Mouse (Mus musculus): ENCODE measurements around the gene Tsnaxip1.

Tsnaxip1 gene

GRCm38 (mm10) chr8:105826861-105827848 is at the start of gene Tsnaxip1, which contains the start of gene Ranbp10:
Gene Tsnaxip1 (plus strand): TSS chr8:105827731.
Gene Ranbp10 (minus strand): TSS chr8:105827350.
- DNase-seq: peak; percentile 98 to 99

GRCm38 (mm10) chr8:105777833-105778232 is 49.7 kb upstream of the Tsnaxip1 start:
- DNase-seq: no peak

GRCm38 (mm10) chr8:105780298-105780697 is 47.2 kb upstream of the Tsnaxip1 start:
- DNase-seq: no peak

GRCm38 (mm10) chr8:105788241-105788640 is 39.3 kb upstream of the Tsnaxip1 start:
- DNase-seq: peak; percentile 27 to 74

- DNase-seq: no peak
These were observed 38.6 kb upstream of the Tsnaxip1 start for GRCm38 (mm10) chr8:105788927-105789326.

- DNase-seq: no peak
These were observed 37.9 kb upstream of the Tsnaxip1 start for GRCm38 (mm10) chr8:105789626-105790025.

GRCm38 (mm10) chr8:105793331-105793730 is 34.2 kb upstream of the Tsnaxip1 start:
- DNase-seq: peak; percentile 43 to 57

GRCm38 (mm10) chr8:105794009-105794598 is 33.4 kb upstream of the Tsnaxip1 start:
- DNase-seq: no peak

- no peak for DNase-seq
These were observed 31.7 kb upstream of the Tsnaxip1 start for GRCm38 (mm10) chr8:105795785-105796184.

GRCm38 (mm10) chr8:105798408-105798807 is 29.1 kb upstream of the Tsnaxip1 start:
- no peak for DNase-seq

- DNase-seq: peak; percentile 88 to 90
These were observed 28.3 kb upstream of the Tsnaxip1 start for GRCm38 (mm10) chr8:105799091-105799812.

- no peak for DNase-seq
These were observed 26.2 kb upstream of the Tsnaxip1 start for GRCm38 (mm10) chr8:105801153-105801904.

GRCm38 (mm10) chr8:105804797-105805196 is 22.7 kb upstream of the Tsnaxip1 start:
- DNase-seq: peak; percentile 74 to 84

- no peak for DNase-seq
These were observed 22.2 kb upstream of the Tsnaxip1 start for GRCm38 (mm10) chr8:105805346-105805745.

- no peak for DNase-seq
These were observed 21.6 kb upstream of the Tsnaxip1 start for GRCm38 (mm10) chr8:105805964-105806363.

GRCm38 (mm10) chr8:105807766-105808165 is 19.8 kb upstream of the Tsnaxip1 start:
- peak; percentile 45 to 52 for DNase-seq

- DNase-seq: peak; percentile 22 to 32
These were observed 19.1 kb upstream of the Tsnaxip1 start for GRCm38 (mm10) chr8:105808480-105808879.

GRCm38 (mm10) chr8:105810245-105810786 is 17.2 kb upstream of the Tsnaxip1 start:
- no peak for DNase-seq

- no peak for DNase-seq
These were observed 16.5 kb upstream of the Tsnaxip1 start for GRCm38 (mm10) chr8:105811061-105811460.

- no peak for DNase-seq
These were observed 16.0 kb upstream of the Tsnaxip1 start for GRCm38 (mm10) chr8:105811543-105811942.

GRCm38 (mm10) chr8:105812511-105812910 is 15.0 kb upstream of the Tsnaxip1 start:
- DNase-seq: peak; percentile 25 to 50

- no peak for DNase-seq
These were observed 14.3 kb upstream of the Tsnaxip1 start for GRCm38 (mm10) chr8:105813241-105813640.

All from kidney, adult 8-10 months (tissue).